Mouse (Mus musculus) kidney, adult 2 months (tissue): ENCODE results near the gene Vmn2r28. TPM values are rescaled to one million over a fixed set of nuclear protein-coding genes. Genes with fewer than 3 reads are reported as not detected.
"Not testable (repeated sequence)": the region's sequence is repeated elsewhere in the genome, so short reads cannot be mapped to it uniquely, and the experiment has no call there.

Experiments used
- DNase-seq: peaks from one replicate; pipeline ENCODE4 v3.0.0; 2021
- H3K27ac ChIP-seq: fragments of 200-500 bp; 2 replicates; pipeline ENCODE4 v1.5.1; 2012; ENCODE audit warnings: low read depth, low read length, control low read depth, inconsistent platforms; ENCODE audit not compliant: insufficient read depth
- H3K27me3 ChIP-seq: fragments of 200-500 bp; replicated peaks from 2 replicates; pipeline ENCODE4 v1.6.1; 2012; ENCODE audit warnings: mild to moderate bottlenecking, moderate library complexity, low read length, inconsistent platforms; ENCODE audit not compliant: control insufficient read depth, insufficient read depth
- H3K36me3 ChIP-seq: fragments of 200-500 bp; 2 replicates; pipeline ENCODE4 v1.6.1; 2012; ENCODE audit warnings: mild to moderate bottlenecking, moderate library complexity, low read length, inconsistent platforms; ENCODE audit not compliant: control insufficient read depth, insufficient read depth
- H3K4me1 ChIP-seq: fragments of 200-500 bp; 2 replicates; pipeline ENCODE4 v1.6.1; 2011; ENCODE audit warnings: low read length; ENCODE audit not compliant: control insufficient read depth, insufficient read depth
- H3K4me3 ChIP-seq: fragments of 200-500 bp; 2 replicates; pipeline ENCODE4 v1.5.1; 2011; ENCODE audit warnings: mild to moderate bottlenecking, low read depth, low read length, control low read depth; ENCODE audit not compliant: insufficient read depth
- CTCF ChIP-seq: fragments of 200-500 bp; conservative IDR thresholded peaks from 2 replicates; pipeline ENCODE4 v1.5.1; 2011; ENCODE audit warnings: low read depth, mild to moderate bottlenecking, control low read depth, low read length, moderate library complexity, mixed read lengths; ENCODE audit not compliant: insufficient read depth, insufficient read length
- POLR2A ChIP-seq: fragments of 200-500 bp; IDR thresholded peaks from one replicate; pipeline ENCODE4 v1.6.1; 2011; ENCODE audit warnings: low read depth, low read length, control low read depth
- WGBS: fragments of 180-500 bp; shearing (Covaris S2); methylation state at CpG from one replicate; pipeline ENCODE4 v1.1.7; 2018; 5-methylcytosine and 5-hydroxymethylcytosine counted together
- polyA plus RNA-seq: library from polyadenylated mRNA; depleted of rRNA; stranded (reverse); fragments of >200 nt; gene quantifications from 2 replicates; pipeline ENCODE4 v1.2.3, GENCODE M21; 2012; rRNA removed

Gene Vmn2r28
- polyA plus RNA-seq = not detected in 2 replicates

GRCm38 (mm10) chr7:5493856-5494255 is at the start of gene Vmn2r28:
Vmn2r28 (minus strand) TSS chr7:5493956.
- H3K4me1 ChIP-seq, H3K4me3 ChIP-seq, H3K36me3 ChIP-seq, DNase-seq, H3K27ac ChIP-seq, H3K27me3 ChIP-seq: not testable (repeated sequence)

GRCm38 (mm10) chr7:5540770-5541436 is 47.1 kb upstream of the Vmn2r28 start:
- not testable (repeated sequence) for H3K4me3 ChIP-seq, H3K27me3 ChIP-seq, H3K27ac ChIP-seq, H3K4me1 ChIP-seq, DNase-seq, H3K36me3 ChIP-seq
- WGBS = 52% methylated on average over 3 of the region's 3 CpGs

- no peak within 1 kb of the TSS for H3K27ac ChIP-seq
- H3K27me3 ChIP-seq = no peaks in the 10 kb centered on the region
- H3K36me3 ChIP-seq = no peaks in the 10 kb centered on the region
- TF ChIP-seq POLR2A = no peak
- no peak for TF ChIP-seq CTCF
- no peak within 1 kb of the TSS for H3K4me3 ChIP-seq
- no peaks in the 10 kb centered on the region for H3K4me1 ChIP-seq
- no peak for DNase-seq
Observed at GRCm38 (mm10) chr7:5456674-5457073, 37.1 kb downstream of the Vmn2r28 start, which contains the start of gene Vmn1r59. Vmn1r59 (minus strand) TSS chr7:5456774.

GRCm38 (mm10) chr7:5454011-5454410 is 39.7 kb downstream of the Vmn2r28 start:
- not testable (repeated sequence) for H3K36me3 ChIP-seq, H3K4me3 ChIP-seq, H3K27ac ChIP-seq, DNase-seq, H3K27me3 ChIP-seq, H3K4me1 ChIP-seq
- 59% methylated on average over 3 of the region's 3 CpGs for WGBS

GRCm38 (mm10) chr7:5448627-5449026 is 45.1 kb downstream of the Vmn2r28 start:
- no peak for DNase-seq
- Histone ChIP-seq H3K27me3 (no peaks in the 10 kb centered on the region), H3K4me1 (no peaks in the 10 kb centered on the region), H3K27ac (no peak overlapping the region), H3K36me3 (no peaks in the 10 kb centered on the region), H3K4me3 (no peak overlapping the region)
- TF ChIP-seq CTCF (no peak), POLR2A (no peak)

Other genes starting within 250 kb of the Vmn2r28 start
- gene Gm5065, start 143.4 kb downstream of the Vmn2r28 start, polyA plus RNA-seq = not detected in 2 replicates
- gene Nlrp2, start 142.9 kb downstream of the Vmn2r28 start, polyA plus RNA-seq = not detected in 2 replicates
- not detected in 2 replicates for gene Vmn1r58, start 80.6 kb downstream of the Vmn2r28 start, polyA plus RNA-seq
- not detected in 2 replicates for gene Vmn1r59, start 37.2 kb downstream of the Vmn2r28 start, polyA plus RNA-seq
- gene Vmn1r60, start 53.4 kb upstream of the Vmn2r28 start, polyA plus RNA-seq = not detected in 2 replicates
- gene Vmn1r61, start 119.3 kb upstream of the Vmn2r28 start, polyA plus RNA-seq = not detected in 2 replicates
- gene Vmn1r62, start 179.7 kb upstream of the Vmn2r28 start, polyA plus RNA-seq = not detected in 2 replicates